Mouse (Mus musculus) stomach, embryonic 14.5 days (tissue): ENCODE data around the gene Ntn1. TPM values are rescaled to one million over a fixed set of nuclear protein-coding genes. Genes with fewer than 3 reads are reported as not detected.
A peak's percentile ranks its signal among the peaks of the same experiment; 100 is the strongest.

Experiments used
- ATAC-seq: fragments of 200-750 bp; cut with Nextera tagmentation; 2 replicates; pipeline ENCODE4 v1.8.0; 2017; ENCODE audit warnings: low read depth, moderate TSS enrichment; ENCODE audit not compliant: insufficient number of reproducible peaks, insufficient read depth, low FRiP score
- H3K27ac ChIP-seq: fragments of 300-500 bp; sonication (generic); 2 replicates; pipeline ENCODE4 v1.5.1; 2014; ENCODE audit warnings: mild to moderate bottlenecking, low read length, moderate library complexity, mixed read lengths
- H3K27me3 ChIP-seq: fragments of 300-500 bp; sonication (generic); 2 replicates; pipeline ENCODE4 v1.6.1; 2014; ENCODE audit warnings: low read length, control low read depth, mixed read lengths; ENCODE audit not compliant: control insufficient read depth, insufficient read depth
- H3K36me3 ChIP-seq: fragments of 300-500 bp; sonication (generic); 2 replicates; pipeline ENCODE4 v1.6.1; 2014; ENCODE audit warnings: mild to moderate bottlenecking, control low read depth, low read length, moderate library complexity, mixed read lengths; ENCODE audit not compliant: control insufficient read depth, insufficient read depth
- H3K4me1 ChIP-seq: fragments of 300-500 bp; sonication (generic); 2 replicates; pipeline ENCODE4 v1.6.1; 2014; ENCODE audit warnings: low read length, control low read depth, mixed read lengths; ENCODE audit not compliant: control insufficient read depth, insufficient read depth
- H3K4me2 ChIP-seq: fragments of 300-500 bp; sonication (generic); replicated peaks from 2 replicates; pipeline ENCODE4 v1.6.1; 2014; ENCODE audit warnings: low read depth, low read length, control low read depth
- H3K4me3 ChIP-seq: fragments of 300-500 bp; sonication (generic); 2 replicates; pipeline ENCODE4 v1.5.1; 2014; ENCODE audit warnings: low read depth, low read length, control low read depth
- H3K9ac ChIP-seq: fragments of 300-500 bp; sonication (generic); replicated peaks from 2 replicates; pipeline ENCODE4 v1.6.1; 2014; ENCODE audit warnings: low read depth, mild to moderate bottlenecking, control low read depth, low read length, moderate library complexity, mixed read lengths
- H3K9me3 ChIP-seq: fragments of 300-500 bp; sonication (generic); 2 replicates; pipeline ENCODE4 v1.6.1; 2016; ENCODE audit warnings: low read depth, low read length, control low read depth; ENCODE audit not compliant: control insufficient read depth
- WGBS: fragments of 180-500 bp; shearing (Covaris S2); extraction: QIAGEN DNeasy Blood & Tissue Kit; methylation state at CpG from one replicate; pipeline ENCODE4 v1.1.7; 2014; 5-methylcytosine and 5-hydroxymethylcytosine counted together
- polyA plus RNA-seq: library from polyadenylated mRNA; unstranded; fragments of >200 nt; fragmentation: Nextera tagmentation; extraction: Ambion mirVana; gene quantifications from 2 replicates; pipeline ENCODE4 v1.2.1, GENCODE M21; 2014

Ntn1 gene
- 8.7 and 10.9 TPM in 2 replicates for polyA plus RNA-seq

GRCm38 (mm10) chr11:68400727-68401219 is at the start of gene Ntn1:
Ntn1 (minus strand) TSS chr11:68400823.
- H3K27me3 ChIP-seq: peaks cover 8% of the 10 kb centered on the region; the same call in 1 of the 2 replicates
- H3K4me1 ChIP-seq: no peaks in the 10 kb centered on the region; the same call in 1 of the 2 replicates
- H3K27ac ChIP-seq: 0 out of 2 replicates have a peak within 1 kb of the TSS, but pooled peaks have one; percentile 33
- peak within 1 kb of the TSS; percentile 37 for H3K9ac ChIP-seq
- no peaks in the 10 kb centered on the region for H3K9me3 ChIP-seq
- 8% methylated on average over 11 of the region's 11 CpGs for WGBS
- no peaks in the 10 kb centered on the region for H3K36me3 ChIP-seq
- peak within 1 kb of the TSS; percentile 98 for H3K4me2 ChIP-seq
- H3K4me3 ChIP-seq: peak within 1 kb of the TSS; percentile 52
- ATAC-seq: peak; percentile 7; the same call in 1 of the 2 replicates

- 80% methylated on average over 7 of the region's 7 CpGs for WGBS
These were observed 47.7 kb upstream of the Ntn1 start for GRCm38 (mm10) chr11:68448356-68448755.

GRCm38 (mm10) chr11:68447242-68447641 is 46.6 kb upstream of the Ntn1 start:
- WGBS: 80% methylated on average over 2 of the region's 2 CpGs
- H3K4me1 ChIP-seq: peaks cover 5% of the 10 kb centered on the region; the same call in 1 of the 2 replicates
- no peak for ATAC-seq

More at GRCm38 (mm10) chr11:68448356-68448755, 47.7 kb upstream of the Ntn1 start:
- H3K9ac ChIP-seq: no peak overlapping the region
- no peak overlapping the region for H3K4me2 ChIP-seq
- H3K4me1 ChIP-seq: peaks cover 5% of the 10 kb centered on the region; the same call in 1 of the 2 replicates
- H3K27ac ChIP-seq: no peak overlapping the region
- no peak for ATAC-seq
- H3K4me3 ChIP-seq: no peak overlapping the region
- H3K36me3 ChIP-seq: no peaks in the 10 kb centered on the region
- no peaks in the 10 kb centered on the region for H3K9me3 ChIP-seq
- no peaks in the 10 kb centered on the region for H3K27me3 ChIP-seq

GRCm38 (mm10) chr11:68446547-68446946 is 45.9 kb upstream of the Ntn1 start:
- H3K4me2 ChIP-seq: no peak overlapping the region
- no peak overlapping the region for H3K4me3 ChIP-seq
- no peak overlapping the region for H3K9ac ChIP-seq
- peaks cover 5% of the 10 kb centered on the region; the same call in 1 of the 2 replicates for H3K4me1 ChIP-seq
- ATAC-seq: no peak
- WGBS: 90% methylated on average over 4 of the region's 4 CpGs
- no peaks in the 10 kb centered on the region for H3K9me3 ChIP-seq
- no peak overlapping the region for H3K27ac ChIP-seq
- H3K27me3 ChIP-seq: no peaks in the 10 kb centered on the region
- H3K36me3 ChIP-seq: no peaks in the 10 kb centered on the region

More at GRCm38 (mm10) chr11:68447242-68447641, 46.6 kb upstream of the Ntn1 start:
- Histone ChIP-seq H3K36me3 (no peaks in the 10 kb centered on the region), H3K27me3 (no peaks in the 10 kb centered on the region), H3K4me3 (no peak overlapping the region), H3K9ac (no peak overlapping the region), H3K27ac (no peak overlapping the region), H3K9me3 (no peaks in the 10 kb centered on the region), H3K4me2 (no peak overlapping the region)

GRCm38 (mm10) chr11:68445901-68446300 is 45.3 kb upstream of the Ntn1 start:
- no peak overlapping the region for H3K4me3 ChIP-seq
- no peaks in the 10 kb centered on the region for H3K9me3 ChIP-seq
- no peak overlapping the region for H3K9ac ChIP-seq
- no peaks in the 10 kb centered on the region for H3K36me3 ChIP-seq
- WGBS: 86% methylated on average over 4 of the region's 4 CpGs
- H3K4me1 ChIP-seq: peaks cover under 1% of the 10 kb centered on the region; the same call in 1 of the 2 replicates
- H3K27ac ChIP-seq: no peak overlapping the region
- H3K4me2 ChIP-seq: no peak overlapping the region
- H3K27me3 ChIP-seq: no peaks in the 10 kb centered on the region
- no peak for ATAC-seq

GRCm38 (mm10) chr11:68442983-68443638 is 42.5 kb upstream of the Ntn1 start:
- Histone ChIP-seq H3K9ac (no peak overlapping the region), H3K27me3 (no peaks in the 10 kb centered on the region), H3K4me1 (no peaks in the 10 kb centered on the region), H3K36me3 (no peaks in the 10 kb centered on the region), H3K4me3 (no peak overlapping the region), H3K9me3 (no peaks in the 10 kb centered on the region), H3K4me2 (no peak overlapping the region), H3K27ac (no peak overlapping the region)
- WGBS: 72% methylated on average over 12 of the region's 12 CpGs
- no peak for ATAC-seq

GRCm38 (mm10) chr11:68442346-68442745 is 41.7 kb upstream of the Ntn1 start:
- H3K9me3 ChIP-seq: no peaks in the 10 kb centered on the region
- H3K4me2 ChIP-seq: no peak overlapping the region
- H3K27me3 ChIP-seq: no peaks in the 10 kb centered on the region
- no peak for ATAC-seq
- no peak overlapping the region for H3K27ac ChIP-seq
- 76% methylated on average over 8 of the region's 8 CpGs for WGBS
- no peaks in the 10 kb centered on the region for H3K36me3 ChIP-seq
- H3K9ac ChIP-seq: no peak overlapping the region
- H3K4me3 ChIP-seq: no peak overlapping the region
- H3K4me1 ChIP-seq: no peaks in the 10 kb centered on the region

GRCm38 (mm10) chr11:68440965-68441364 is 40.3 kb upstream of the Ntn1 start:
- 73% methylated on average over 5 of the region's 5 CpGs for WGBS
- H3K27ac ChIP-seq: no peak overlapping the region
- no peak overlapping the region for H3K4me3 ChIP-seq
- no peaks in the 10 kb centered on the region for H3K9me3 ChIP-seq
- no peaks in the 10 kb centered on the region for H3K27me3 ChIP-seq
- no peaks in the 10 kb centered on the region for H3K36me3 ChIP-seq
- no peak for ATAC-seq
- H3K4me1 ChIP-seq: no peaks in the 10 kb centered on the region
- no peak overlapping the region for H3K4me2 ChIP-seq
- no peak overlapping the region for H3K9ac ChIP-seq
